Mouse (Mus musculus) lung, embryonic 14.5 days (tissue): ENCODE measurements around the gene Chmp4b. TPM values are rescaled to one million over a fixed set of nuclear protein-coding genes. Genes with fewer than 3 reads are reported as not detected.

Source experiments
- ATAC-seq: fragments of 200-750 bp; cut with Nextera tagmentation; 2 replicates; pipeline ENCODE4 v1.8.0; 2017; ENCODE audit warnings: mild to moderate bottlenecking, moderate TSS enrichment, moderate library complexity; ENCODE audit not compliant: insufficient read depth
- DNase-seq: peaks from one replicate; pipeline ENCODE4 v3.0.0-alpha.2; 2015
- H3K27ac ChIP-seq: fragments of 300-500 bp; sonication (generic); 2 replicates; pipeline ENCODE4 v1.5.1; 2014; ENCODE audit warnings: low read depth, mild to moderate bottlenecking, moderate library complexity
- H3K27me3 ChIP-seq: fragments of 300-500 bp; sonication (generic); 2 replicates; pipeline ENCODE4 v1.6.1; 2014; ENCODE audit warnings: low read length, control low read depth; ENCODE audit not compliant: insufficient read depth
- H3K36me3 ChIP-seq: fragments of 300-500 bp; sonication (generic); 2 replicates; pipeline ENCODE4 v1.6.1; 2014; ENCODE audit warnings: control low read depth; ENCODE audit not compliant: insufficient read depth
- H3K4me1 ChIP-seq: fragments of 300-500 bp; sonication (generic); 2 replicates; pipeline ENCODE4 v1.6.1; 2014; ENCODE audit warnings: antibody characterized with exemption, control low read depth; ENCODE audit not compliant: insufficient read depth
- H3K4me2 ChIP-seq: fragments of 300-500 bp; sonication (generic); 2 replicates; pipeline ENCODE4 v1.6.1; 2014; ENCODE audit warnings: mild to moderate bottlenecking
- H3K4me3 ChIP-seq: fragments of 300-500 bp; sonication (generic); 2 replicates; pipeline ENCODE4 v1.5.1; 2014; ENCODE audit warnings: low read depth, low read length
- H3K9ac ChIP-seq: fragments of 300-500 bp; sonication (generic); 2 replicates; pipeline ENCODE4 v1.6.1; 2014
- H3K9me3 ChIP-seq: fragments of 300-500 bp; sonication (generic); 2 replicates; pipeline ENCODE4 v1.6.1; 2016; ENCODE audit warnings: low read depth, low read length, control low read depth
- CTCF ChIP-seq: IDR thresholded peaks from 2 replicates; pipeline ENCODE4 v1.5.1; 2016; ENCODE audit warnings: antibody characterized with exemption, low read depth
- WGBS: fragments of 180-500 bp; shearing (Covaris S2); extraction: QIAGEN DNeasy Blood & Tissue Kit; methylation state at CpG from one replicate; pipeline ENCODE4 v1.1.7; 2014; 5-methylcytosine and 5-hydroxymethylcytosine counted together
- polyA plus RNA-seq: library from polyadenylated mRNA; unstranded; fragments of >200 nt; fragmentation: Nextera tagmentation; extraction: Ambion mirVana; gene quantifications from 2 replicates; pipeline ENCODE4 v1.2.1, GENCODE M21; 2014

Gene Chmp4b
- polyA plus RNA-seq, 1 experiment from 2014 or later = 15.0 TPM

GRCm38 (mm10) chr2:154690959-154691358 is 39.5 kb downstream of the Chmp4b start:
- ATAC-seq (no peak), DNase-seq (no peak)
- Histone ChIP-seq H3K36me3 (peaks cover 58% of the 10 kb centered on the region), H3K4me2 (no peak overlapping the region), H3K4me3 (no peak overlapping the region), H3K27me3 (no peaks in the 10 kb centered on the region), H3K9ac (no peak overlapping the region), H3K9me3 (no peaks in the 10 kb centered on the region), H3K4me1 (no peaks in the 10 kb centered on the region), H3K27ac (no peak overlapping the region)
- whole genome bisulfite sequencing = 95% methylated on average over 5 of the region's 5 CpGs
- no peak for TF ChIP-seq CTCF

- H3K9me3 ChIP-seq = no peaks in the 10 kb centered on the region
- WGBS = 70% methylated on average over 11 of the region's 11 CpGs
- DNase-seq = no peak
- H3K4me2 ChIP-seq = no peak overlapping the region
- H3K27me3 ChIP-seq = no peaks in the 10 kb centered on the region
- no peak overlapping the region for H3K4me3 ChIP-seq
- peaks cover 58% of the 10 kb centered on the region for H3K36me3 ChIP-seq
- no peak for TF ChIP-seq CTCF
- H3K9ac ChIP-seq = no peak overlapping the region
- peak overlapping the region; percentile 61; the same call in 1 of the 2 replicates for H3K27ac ChIP-seq
- H3K4me1 ChIP-seq = no peaks in the 10 kb centered on the region
- ATAC-seq = peak; percentile 53
Observed at GRCm38 (mm10) chr2:154693186-154693940, 41.9 kb downstream of the Chmp4b start.

GRCm38 (mm10) chr2:154693941-154694256 is 42.4 kb downstream of the Chmp4b start:
- no peaks in the 10 kb centered on the region for H3K4me1 ChIP-seq
- DNase-seq = peak; percentile 48
- no peaks in the 10 kb centered on the region for H3K27me3 ChIP-seq
- peak; percentile 72 for ATAC-seq
- no peak overlapping the region for H3K9ac ChIP-seq
- H3K36me3 ChIP-seq = peaks cover 58% of the 10 kb centered on the region
- peak overlapping the region; percentile 61; the same call in 1 of the 2 replicates for H3K27ac ChIP-seq
- H3K9me3 ChIP-seq = no peaks in the 10 kb centered on the region
- WGBS = 75% methylated on average over 12 of the region's 12 CpGs
- no peak overlapping the region for H3K4me3 ChIP-seq
- TF ChIP-seq CTCF = no peak
- H3K4me2 ChIP-seq = no peak overlapping the region

- Histone ChIP-seq H3K9ac (no peak overlapping the region), H3K4me3 (no peak overlapping the region), H3K4me1 (no peaks in the 10 kb centered on the region), H3K27me3 (no peaks in the 10 kb centered on the region), H3K36me3 (peaks cover 47% of the 10 kb centered on the region), H3K27ac (no peak overlapping the region), H3K9me3 (no peaks in the 10 kb centered on the region), H3K4me2 (no peak overlapping the region)
- WGBS = 66% methylated on average over 8 of the region's 8 CpGs
- ATAC-seq = no peak
- no peak for TF ChIP-seq CTCF
- DNase-seq = no peak
Observed at GRCm38 (mm10) chr2:154695690-154696089, 44.2 kb downstream of the Chmp4b start.

- Histone ChIP-seq H3K4me3 (no peak overlapping the region), H3K27me3 (no peaks in the 10 kb centered on the region), H3K4me2 (no peak overlapping the region), H3K27ac (no peak overlapping the region), H3K4me1 (no peaks in the 10 kb centered on the region), H3K36me3 (peaks cover 40% of the 10 kb centered on the region), H3K9ac (no peak overlapping the region), H3K9me3 (no peaks in the 10 kb centered on the region)
- no peak for ATAC-seq
- TF ChIP-seq CTCF = no peak
- 80% methylated on average over 3 of the region's 3 CpGs for WGBS
- DNase-seq = no peak
Observed at GRCm38 (mm10) chr2:154696660-154697059, 45.2 kb downstream of the Chmp4b start.

GRCm38 (mm10) chr2:154699360-154699759 is 47.9 kb downstream of the Chmp4b start:
- H3K27ac ChIP-seq = no peak overlapping the region
- WGBS = 92% methylated on average over 4 of the region's 4 CpGs
- H3K4me1 ChIP-seq = no peaks in the 10 kb centered on the region
- no peak overlapping the region for H3K9ac ChIP-seq
- ATAC-seq (no peak), DNase-seq (no peak)
- TF ChIP-seq CTCF = no peak
- H3K36me3 ChIP-seq = peaks cover 15% of the 10 kb centered on the region
- H3K27me3 ChIP-seq = no peaks in the 10 kb centered on the region
- no peak overlapping the region for H3K4me3 ChIP-seq
- H3K9me3 ChIP-seq = no peaks in the 10 kb centered on the region
- no peak overlapping the region for H3K4me2 ChIP-seq

- H3K4me2 ChIP-seq = no peak overlapping the region
- H3K27me3 ChIP-seq = no peaks in the 10 kb centered on the region
- no peaks in the 10 kb centered on the region for H3K9me3 ChIP-seq
- 75% methylated on average over 2 of the region's 2 CpGs for WGBS
- no peak overlapping the region for H3K9ac ChIP-seq
- H3K4me1 ChIP-seq = no peaks in the 10 kb centered on the region
- H3K27ac ChIP-seq = no peak overlapping the region
- H3K36me3 ChIP-seq = peaks cover 7% of the 10 kb centered on the region; the same call in 1 of the 2 replicates
- H3K4me3 ChIP-seq = no peak overlapping the region
- ATAC-seq (no peak), DNase-seq (no peak)
- no peak for TF ChIP-seq CTCF
Observed at GRCm38 (mm10) chr2:154700177-154700576, 48.7 kb downstream of the Chmp4b start.
